Mouse (Mus musculus): ENCODE measurements at regions not wholly inside any gene's neighbourhood (a gene's known extent, or its start where the extent isn't known, plus 50 kb on each side); places are given as distances from the start of the nearest gene placed in this dataset.

DNA sequence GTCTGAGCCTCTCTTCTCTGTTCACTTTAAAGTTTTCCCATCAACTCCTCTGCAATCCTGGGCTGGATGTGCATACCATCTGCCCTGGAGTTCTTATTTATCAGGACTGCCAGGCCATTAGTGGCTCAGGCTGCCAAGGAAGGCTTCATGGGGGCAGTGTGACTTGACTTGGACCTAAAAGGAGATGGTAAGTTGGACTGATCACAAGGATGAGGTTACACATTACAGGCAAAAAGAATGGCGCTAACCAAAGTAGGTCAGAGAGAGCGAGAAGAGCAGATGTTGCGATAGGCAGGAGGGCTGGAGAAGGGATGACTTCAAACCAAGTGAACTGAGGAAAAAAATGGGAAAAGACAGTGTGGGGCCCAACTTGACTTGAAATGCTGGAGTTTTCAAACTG, 480.5 kb downstream of the Rnf144a start:
- intact Hi-C loops (cut with DNase I), result no loop called here
- peak; percentile 8 for DNase-seq

DNA sequence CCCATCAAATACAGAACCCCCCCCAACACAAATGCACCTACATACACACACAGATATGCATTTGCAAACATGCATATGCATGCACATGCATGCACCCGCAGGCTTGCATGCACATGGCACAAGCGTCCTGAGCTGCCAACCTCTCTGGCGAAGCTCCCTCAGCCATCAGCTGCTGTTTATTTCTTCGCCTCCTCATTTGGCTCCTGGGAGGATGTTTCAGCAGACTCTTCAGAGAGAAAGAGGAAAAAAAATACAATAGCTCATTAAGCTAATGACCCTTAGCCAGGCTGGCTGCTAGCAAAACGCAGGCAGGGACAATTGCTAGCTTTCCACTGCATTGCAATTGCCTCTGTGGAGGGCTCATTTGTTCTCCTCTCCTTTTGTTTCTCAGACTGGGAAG, 488.7 kb downstream of the Rnf144a start:
- intact Hi-C loops (cut with DNase I), result no loop called here
- DNase-seq, result peak; percentile 11

DNA sequence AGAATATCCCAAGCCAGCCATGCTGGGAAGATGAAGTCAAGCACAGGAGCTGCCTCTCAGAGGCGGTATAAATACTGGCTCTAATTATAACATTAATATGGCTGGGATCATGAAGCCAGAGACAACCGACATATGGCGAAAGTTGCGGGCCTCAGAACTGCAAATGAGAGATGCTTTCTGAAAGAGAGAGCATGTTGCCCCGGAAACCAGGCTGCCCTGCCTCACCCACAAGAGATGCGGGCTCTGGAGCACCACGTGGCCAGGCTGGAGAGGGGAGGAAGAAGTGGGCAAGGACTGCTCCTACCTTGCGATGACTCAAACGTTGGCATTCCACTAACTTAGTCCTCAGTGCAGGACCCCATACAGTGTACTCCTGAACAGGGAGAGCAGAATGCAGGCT, 490.5 kb downstream of the Rnf144a start:
- peak; percentile 12 for DNase-seq
- intact Hi-C loops (cut with DNase I), result no loop called here

DNA sequence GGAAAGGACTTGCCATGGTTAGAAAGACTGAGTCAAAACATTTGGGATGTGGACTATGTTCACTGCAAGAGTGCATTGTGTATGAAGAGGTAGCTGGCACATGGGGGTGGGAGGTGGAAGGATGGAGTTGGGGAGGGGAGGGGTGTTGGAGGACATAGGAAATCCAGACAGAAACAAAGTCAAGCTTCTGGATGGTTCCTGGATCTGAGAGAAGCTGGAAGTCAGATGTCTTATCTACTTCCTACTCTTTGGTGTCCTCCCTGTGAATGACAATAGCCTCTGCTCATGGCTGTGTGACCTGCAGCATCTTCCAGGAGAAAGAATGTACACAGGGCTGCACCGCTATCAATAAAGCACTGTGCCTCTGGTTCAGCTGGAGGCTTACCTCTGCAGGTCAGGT, 491.3 kb downstream of the Rnf144a start:
- DNase-seq, result no peak
- intact Hi-C loops (cut with DNase I), result no loop called here

DNA sequence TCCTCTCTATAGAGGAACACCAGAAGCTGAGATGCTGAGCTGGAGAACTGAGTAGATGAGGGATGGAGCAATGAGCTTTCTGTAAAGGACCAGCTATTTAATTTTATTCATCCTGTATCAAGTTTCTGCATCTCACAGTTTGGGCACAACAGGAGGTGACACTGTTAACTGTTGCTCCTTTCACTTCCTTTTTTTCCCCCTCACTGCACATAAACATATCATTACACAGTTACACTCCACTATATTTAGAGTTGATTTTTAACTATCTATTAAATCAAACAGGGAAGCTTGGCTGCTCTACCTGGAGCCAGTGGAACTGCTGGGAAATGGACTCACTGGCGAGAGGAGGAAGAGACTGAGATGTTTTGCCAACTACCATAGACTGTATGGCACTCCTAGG, 509.4 kb downstream of the Rnf144a start:
- no peak for DNase-seq
- intact Hi-C loops (cut with DNase I), result no loop called here

DNA sequence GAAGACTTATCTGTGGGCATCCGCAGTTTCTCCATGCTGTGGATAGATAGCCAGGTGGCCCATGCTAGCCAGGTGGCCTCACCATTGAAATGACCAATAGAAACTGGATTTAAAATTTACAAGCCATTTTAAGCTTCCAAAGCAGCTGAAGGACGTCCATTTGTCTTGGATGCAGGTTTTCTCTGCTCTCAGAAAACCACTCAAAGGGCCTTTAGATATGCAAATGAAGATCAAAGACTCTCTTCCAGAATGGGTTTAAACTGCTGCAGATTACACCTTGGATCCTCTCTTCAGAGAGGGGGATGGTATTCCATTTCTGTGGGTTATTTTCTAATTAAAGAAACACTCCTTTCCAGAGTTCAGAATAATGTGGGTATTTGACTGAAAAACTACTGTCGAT, 518.5 kb downstream of the Rnf144a start:
- intact Hi-C loops (cut with DNase I), result no loop called here
- DNase-seq, result no peak

DNA sequence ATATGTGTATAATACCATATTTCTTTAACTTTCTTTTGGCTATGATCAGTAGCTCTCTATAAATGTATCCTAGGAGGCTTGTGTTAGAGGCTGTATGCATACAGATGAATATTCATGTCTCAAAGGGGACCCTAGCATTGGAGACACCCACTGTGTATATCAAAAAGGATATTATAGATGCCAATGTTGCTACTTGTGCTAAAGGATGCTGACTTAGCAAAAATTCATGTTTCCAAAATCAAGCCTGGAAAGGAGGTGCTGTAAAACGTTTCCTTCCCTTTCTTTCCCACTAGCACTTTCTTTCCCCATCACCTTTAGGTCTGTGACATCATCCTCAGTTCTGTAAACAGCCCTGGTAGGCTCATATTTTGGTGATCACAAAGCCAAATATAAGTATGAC, 519.4 kb downstream of the Rnf144a start:
- DNase-seq, result no peak
- intact Hi-C loops (cut with DNase I), result no loop called here

DNA sequence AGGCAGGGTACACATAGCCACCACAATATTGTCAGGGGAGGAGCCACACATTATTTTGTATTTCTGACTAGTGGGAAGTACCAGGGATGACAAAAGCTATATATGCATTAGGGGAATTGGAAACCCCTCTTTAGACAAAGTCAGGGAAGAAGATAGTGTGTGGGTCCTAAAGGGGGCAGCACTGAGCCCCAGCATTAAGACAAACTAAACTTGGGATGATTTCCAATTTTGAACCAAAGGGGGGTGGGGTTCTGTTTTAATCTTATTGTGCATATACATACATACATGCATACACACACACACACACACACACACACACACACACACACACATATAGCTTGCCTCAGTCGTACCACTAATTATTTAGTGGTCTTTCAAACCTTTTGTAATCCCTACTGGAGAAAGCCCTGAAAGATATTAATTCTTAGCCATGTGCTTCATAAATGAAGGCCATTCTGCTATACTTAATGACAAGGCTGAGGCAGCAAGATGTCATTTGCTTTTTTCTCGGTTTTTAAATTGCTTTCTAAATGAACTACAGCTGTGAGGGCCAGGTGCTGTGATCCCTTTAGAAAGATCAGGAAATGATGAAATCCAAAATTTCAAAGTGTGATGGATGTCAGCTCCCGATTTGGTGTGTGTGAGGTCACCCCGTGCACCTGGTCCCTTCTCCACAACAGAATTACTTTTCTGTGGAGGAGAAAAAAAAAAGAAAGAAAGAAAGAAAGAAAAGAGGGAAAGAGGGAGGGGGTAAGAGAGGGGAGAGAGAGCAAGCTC, 523.5 kb downstream of the Rnf144a start:
- no peak for DNase-seq
- intact Hi-C loops (cut with DNase I), result no loop called here

DNA sequence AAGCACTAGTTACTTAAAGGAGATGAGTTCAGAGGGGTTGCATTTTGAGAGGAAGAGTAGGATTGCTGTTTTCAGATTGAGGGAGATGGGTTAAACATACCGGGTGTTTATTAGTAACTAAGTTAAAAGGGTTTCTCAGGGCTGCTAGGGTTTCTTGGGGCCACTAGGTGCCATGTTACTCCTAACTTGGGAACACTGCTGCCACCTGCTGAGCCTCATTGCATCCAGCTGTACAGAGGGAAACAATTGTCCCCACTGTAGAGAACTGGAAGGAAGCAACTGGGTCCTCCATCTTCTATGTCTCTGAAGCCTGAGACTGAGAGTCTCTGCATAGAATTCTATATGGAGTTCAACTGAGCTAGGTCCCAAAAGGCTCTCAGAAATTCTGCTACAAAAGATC, 524.3 kb downstream of the Rnf144a start:
- intact Hi-C loops (cut with DNase I), result no loop called here
- no peak for DNase-seq

DNA sequence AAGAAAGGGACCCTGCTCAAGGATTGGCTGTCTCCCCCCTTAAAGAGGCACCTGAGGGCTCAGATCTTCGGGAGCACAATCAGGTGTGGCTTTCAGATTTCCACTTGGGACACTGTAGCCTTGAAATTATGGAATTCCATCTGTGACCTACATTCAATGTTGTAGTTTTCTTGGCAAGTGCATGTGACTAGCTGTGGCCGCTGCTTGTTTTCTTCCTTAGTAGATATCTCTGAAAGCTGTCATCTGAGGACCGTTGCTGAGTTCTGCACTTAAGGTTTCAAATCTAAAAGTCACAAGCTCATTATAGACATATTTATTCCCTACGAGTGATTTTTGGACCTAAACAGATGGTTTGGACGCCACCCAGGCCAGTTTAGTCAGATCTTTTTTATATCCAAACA, 531.3 kb downstream of the Rnf144a start:
- intact Hi-C loops (cut with DNase I), result no loop called here
- DNase-seq, result no peak

DNA sequence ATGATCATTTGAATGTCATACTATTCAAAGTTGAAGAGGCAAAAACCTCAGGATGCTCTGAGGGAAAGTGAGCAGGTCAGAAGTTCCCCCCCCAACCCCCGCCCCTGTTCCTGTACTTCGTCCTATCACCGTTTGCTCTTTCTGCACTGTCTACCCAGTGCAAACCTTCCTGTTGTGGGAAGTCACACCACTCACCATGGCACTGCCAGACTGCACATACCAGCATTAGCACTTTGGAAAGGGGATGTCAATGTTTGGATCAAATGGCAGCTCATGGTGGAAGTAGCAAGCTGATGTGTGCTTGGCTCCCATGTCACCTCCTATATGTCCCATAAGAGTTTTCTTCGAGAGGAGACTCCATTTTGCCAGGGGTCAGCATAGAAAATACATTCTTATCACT, 543.2 kb downstream of the Rnf144a start:
- intact Hi-C loops (cut with DNase I), result loop anchor here (10.0 kb wide), 1 partner anchor 777 kb away; the partner anchor contains the start of gene Id2

DNA sequence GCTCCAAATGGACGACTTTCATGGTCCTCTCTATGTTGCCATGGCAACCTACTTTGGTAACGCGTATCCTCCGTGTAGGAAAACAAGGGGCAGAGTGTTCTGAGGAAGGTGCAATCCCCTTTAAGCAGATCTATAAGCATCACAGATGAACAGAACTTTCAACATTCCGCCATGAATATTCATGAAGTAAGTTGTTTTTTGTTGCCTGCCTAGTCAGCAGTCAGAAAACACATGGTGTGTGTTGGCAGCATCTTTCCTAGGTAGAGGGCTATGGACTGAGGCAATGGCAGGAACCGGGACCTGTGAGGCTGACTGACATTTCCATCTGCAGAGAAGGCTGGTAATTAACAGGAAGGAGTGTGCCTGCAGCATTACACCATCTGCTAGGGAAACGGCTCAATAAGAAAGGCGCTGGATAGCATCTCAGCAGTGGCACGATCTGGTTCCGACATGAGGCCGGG, 544.0 kb downstream of the Rnf144a start:
- DNase-seq, result peak; percentile 78
- intact Hi-C loops (cut with DNase I), result loop anchor here (10.0 kb wide), 1 partner anchor 776 kb away; the partner anchor contains the start of gene Id2

More for the DNA sequence above, 543.2 kb downstream of the Rnf144a start:
- no peak for DNase-seq

DNA sequence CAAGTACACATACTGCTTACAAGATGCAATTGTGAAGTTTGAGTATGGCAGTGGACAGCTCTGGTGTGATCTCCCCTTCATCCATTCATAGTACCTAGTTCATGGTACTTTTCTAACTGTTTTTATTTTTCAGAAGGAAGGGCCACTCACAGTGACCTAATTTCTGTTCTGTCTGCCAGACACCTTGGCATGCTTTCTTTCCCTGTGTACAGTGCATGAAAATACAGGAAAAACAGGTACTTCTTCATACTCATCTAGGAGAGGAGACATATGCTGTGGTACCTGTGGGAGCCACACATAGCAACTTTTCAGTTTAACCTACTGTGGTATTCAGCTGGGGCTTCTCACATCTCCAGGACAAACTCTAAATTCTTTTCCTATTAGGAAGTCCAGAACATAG, 545.2 kb downstream of the Rnf144a start:
- intact Hi-C loops (cut with DNase I), result loop anchor here (10.0 kb wide), 2 partner anchors 205 to 775 kb away; partner anchors contain the start of gene Id2

DNA sequence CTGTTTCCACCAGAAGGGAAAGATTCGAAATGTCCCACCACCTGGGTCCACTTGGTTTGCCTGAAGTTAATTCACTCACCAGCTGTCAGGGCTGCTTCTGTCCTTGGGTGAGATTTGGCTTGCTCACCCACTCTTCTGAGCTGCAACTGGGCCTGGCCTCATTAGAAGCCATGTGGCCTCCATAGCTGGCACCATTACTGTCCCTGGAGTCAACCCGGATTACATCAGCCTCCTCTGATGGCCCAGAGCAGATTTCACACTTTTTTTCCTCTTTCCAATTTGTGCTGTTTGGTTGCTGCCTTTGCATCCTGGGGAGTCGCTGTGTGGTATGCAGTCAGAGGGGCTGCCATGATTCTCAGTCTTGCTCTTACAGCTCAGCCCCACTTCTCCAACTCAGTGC, 550.0 kb downstream of the Rnf144a start:
- DNase-seq, result peak; percentile 90
- intact Hi-C loops (cut with DNase I), result loop anchor here (10.0 kb wide), 1 partner anchor 210 kb away; no protein-coding TSS in a partner anchor

More for the DNA sequence above, 545.2 kb downstream of the Rnf144a start:
- DNase-seq, result no peak

DNA sequence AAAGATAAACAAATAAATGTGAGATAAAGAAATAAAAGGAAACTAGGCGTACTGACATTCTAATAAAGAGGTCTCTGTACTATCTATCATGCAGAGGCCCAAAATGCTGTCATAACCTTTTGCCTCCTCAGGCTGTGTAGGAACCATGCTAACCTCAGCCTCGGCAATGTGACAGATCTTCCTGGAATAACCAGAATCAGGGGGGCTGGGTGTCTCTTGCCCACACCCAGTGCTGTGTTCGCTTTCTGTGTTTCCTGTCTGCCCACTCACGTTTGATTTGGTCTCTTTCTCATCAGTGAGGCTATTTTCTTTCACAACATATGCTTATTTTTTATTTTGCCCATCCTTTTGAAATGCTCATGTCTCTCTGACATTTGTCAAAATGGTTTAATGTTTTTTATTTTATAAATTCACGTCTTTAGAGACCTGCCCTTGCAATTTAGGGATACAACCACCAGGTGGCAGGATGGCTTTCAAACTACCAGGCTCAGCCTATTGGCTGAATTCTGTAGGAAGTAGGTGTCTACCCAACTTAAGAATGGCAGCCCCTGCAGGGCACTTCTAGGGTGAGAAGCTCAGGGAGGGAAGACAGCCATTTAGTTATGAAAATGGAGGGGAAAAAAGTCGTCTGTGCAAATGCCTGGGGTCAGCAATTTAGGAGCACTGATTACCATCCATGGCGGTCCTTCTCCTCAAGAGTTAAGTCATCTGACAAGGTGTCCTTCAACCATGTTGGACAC, 550.8 kb downstream of the Rnf144a start:
- intact Hi-C loops (cut with DNase I), result loop anchor here (10.0 kb wide), 1 partner anchor 211 kb away; no protein-coding TSS in a partner anchor
- peak; percentile 52 for DNase-seq

DNA sequence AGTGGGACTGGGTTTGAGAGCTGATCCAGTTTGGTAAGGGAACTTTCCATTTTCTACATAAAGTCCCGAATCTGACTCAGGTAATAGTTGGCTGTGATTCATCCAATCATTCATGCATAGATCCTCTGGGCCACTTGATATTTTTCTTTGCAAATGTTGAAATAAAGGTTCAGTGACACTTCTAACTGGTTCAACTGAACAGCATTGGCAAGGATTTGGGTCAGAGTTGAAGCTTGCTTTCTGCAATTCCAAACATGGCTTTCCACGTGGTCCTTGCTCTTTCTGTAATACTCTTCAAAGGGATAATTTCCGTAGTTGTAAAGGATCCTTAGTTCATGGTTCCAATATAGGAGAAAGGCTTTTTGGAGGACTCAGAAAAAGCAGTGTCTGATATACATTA, 554.0 kb downstream of the Rnf144a start:
- intact Hi-C loops (cut with DNase I), result loop anchor here (10.0 kb wide), 1 partner anchor 214 kb away; no protein-coding TSS in a partner anchor
- no peak for DNase-seq

DNA sequence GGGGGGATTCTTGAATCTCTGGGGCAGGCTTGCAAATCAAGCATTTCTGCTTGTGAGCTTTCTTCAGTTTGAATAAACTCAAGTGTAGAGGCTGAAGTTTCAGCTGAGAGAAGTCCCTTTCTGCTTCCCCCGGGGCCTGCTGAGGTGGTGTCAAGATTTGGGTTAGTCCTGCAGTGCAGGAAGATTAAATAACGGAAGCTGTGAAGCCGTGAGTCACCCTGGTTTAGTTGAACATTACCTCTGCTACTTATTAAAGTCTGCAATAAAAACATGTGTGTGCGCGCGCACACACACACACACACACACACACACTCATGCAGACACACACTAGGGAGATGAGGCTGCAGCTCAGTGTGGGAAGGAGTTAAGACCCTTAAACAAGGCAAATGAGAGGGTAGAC, 556.7 kb downstream of the Rnf144a start:
- intact Hi-C loops (cut with DNase I), result no loop called here
- DNase-seq, result no peak

DNA sequence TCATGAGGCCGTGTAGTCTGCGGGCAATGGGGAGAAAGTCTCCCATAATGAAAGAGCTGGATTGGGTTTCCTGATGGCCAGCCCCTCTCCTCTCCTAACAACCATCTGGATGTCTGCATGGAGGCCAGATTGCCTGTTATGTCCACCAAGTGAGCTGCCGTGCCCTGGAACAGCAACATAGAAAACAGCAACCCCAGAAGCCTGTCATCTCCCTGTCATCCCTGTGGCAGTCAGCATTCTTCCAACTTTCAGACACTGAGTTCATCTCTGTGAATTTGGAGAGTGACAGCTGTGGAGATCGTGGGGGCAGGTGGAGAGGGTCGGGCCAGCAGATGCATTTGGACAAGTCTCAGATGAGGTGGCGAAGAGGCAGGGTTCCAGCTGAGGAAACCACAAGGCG, 585.0 kb downstream of the Rnf144a start:
- DNase-seq, result peak; percentile 59
- intact Hi-C loops (cut with DNase I), result no loop called here

DNA sequence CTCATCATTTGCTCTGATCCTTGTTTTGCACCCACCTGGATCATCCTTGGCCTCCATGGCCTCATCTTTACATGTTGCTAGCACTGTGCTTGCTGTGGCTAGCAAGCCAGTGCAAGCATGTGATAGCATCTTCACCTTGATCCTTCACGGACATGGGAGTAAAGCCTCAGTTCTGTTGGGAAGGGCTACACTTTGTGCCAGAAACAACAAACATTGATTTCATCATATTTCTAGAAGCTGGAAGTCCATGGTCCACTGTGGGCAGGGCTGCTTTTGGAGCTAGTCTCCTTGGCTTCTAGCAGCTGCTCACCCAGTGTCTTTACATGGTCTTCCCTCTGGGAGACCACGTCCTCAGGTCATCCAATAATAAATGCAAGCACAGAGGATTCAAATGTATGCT, 587.1 kb downstream of the Rnf144a start:
- intact Hi-C loops (cut with DNase I), result no loop called here

DNA sequence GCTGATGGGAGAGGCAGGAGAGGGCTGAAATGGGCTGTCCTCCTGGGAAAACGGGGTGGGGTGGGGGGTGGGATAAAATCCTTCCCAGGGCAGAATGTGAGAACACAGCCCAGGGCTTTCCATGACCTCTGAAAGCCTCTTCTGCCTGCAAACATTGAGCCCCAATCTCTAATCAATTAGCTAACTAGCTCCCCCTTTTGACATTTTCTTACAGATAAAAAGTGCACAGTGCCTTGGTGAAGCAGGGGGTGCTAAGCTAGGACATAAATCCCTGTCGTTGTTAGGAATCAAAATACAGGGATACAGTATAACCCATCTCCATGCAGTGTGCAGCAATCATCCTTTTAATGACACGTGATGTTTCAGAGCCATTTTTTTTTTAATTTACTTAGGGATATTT, 588.1 kb downstream of the Rnf144a start:
- intact Hi-C loops (cut with DNase I), result no loop called here
- DNase-seq, result no peak

More for the DNA sequence above, 587.1 kb downstream of the Rnf144a start:
- no peak for DNase-seq

DNA sequence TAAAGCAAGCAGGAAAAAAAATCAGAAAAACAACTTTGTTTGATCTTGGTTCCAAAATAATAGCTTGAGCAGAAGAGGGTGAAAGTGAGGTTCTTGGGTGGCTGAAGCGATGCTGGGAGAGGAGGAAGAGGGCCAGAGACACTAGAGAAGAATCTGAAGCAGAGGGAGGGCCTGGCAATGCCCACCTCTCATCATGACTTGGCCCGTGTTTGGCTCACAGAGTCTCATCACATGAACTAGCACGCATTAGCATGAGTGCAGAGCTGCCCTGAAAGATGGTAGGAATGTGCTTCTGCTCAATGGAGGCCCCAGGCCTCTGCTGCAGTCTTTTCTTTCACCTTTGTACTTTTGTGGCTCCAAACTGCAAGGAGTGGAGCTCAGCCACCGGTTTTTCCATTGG, 588.6 kb downstream of the Rnf144a start:
- intact Hi-C loops (cut with DNase I), result no loop called here
- DNase-seq, result peak; percentile 6

DNA sequence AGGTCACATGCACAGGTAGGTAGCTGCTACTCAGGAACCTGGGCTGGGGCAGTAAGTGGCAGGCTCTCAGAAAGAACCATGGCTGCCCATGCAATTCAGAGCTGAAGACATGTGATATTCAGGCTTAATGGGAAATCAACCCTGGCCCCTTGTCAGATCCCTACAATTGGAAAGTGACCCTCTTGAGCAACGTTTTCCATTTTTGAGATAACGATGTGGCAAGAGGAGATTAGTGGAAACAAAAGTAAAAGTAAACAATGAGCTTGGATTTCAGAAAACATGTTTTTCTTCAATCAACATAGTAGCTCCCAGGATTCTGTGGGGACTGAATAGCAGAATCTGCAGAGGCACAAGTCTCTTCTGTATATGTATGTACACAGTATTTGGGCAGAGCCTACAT, 598.8 kb downstream of the Rnf144a start:
- no peak for DNase-seq
- intact Hi-C loops (cut with DNase I), result no loop called here
